In genomic region chr9:120869432-120870081, GRCm38 (mm10) we compare ENCODE assay signal across 8 mouse cellular contexts. TPM values are rescaled to one million over a fixed set of nuclear protein-coding genes. Genes with fewer than 3 reads are reported as not detected.
A peak's percentile ranks its signal among the peaks of the same experiment; 100 is the strongest.
DNase-seq lines count a peak whose midpoint lies in the region; ATAC-seq lines count a peak whose summit lies in the region.
"Had no signal": no experiment of that assay in that cellular context is flagged by ENCODE, and none has a peak within 500 bp of the region (broad histone marks: within the 10 kb centered on the region; RNA-seq: fewer than 3 reads in every experiment).

No protein-coding gene starts in this region.

- intact Hi-C loops in heart, postnatal 36 days (cut with DNase I), result loop anchor here (5.0 kb wide), 1 partner anchor 63 kb away; no protein-coding TSS in a partner anchor

- WGBS in embryonic facial prominence, embryonic 11.5 days, result 44% methylated on average over 19 of the region's 19 CpGs
- WGBS in neural tube, embryonic 13.5 days, result 14% methylated on average over 19 of the region's 19 CpGs

- no peaks in the 10 kb centered on the region for H3K36me3 ChIP-seq in embryonic facial prominence, embryonic 11.5 days (replicated peaks; ENCODE audit: control insufficient read depth, insufficient read depth, low read depth, low read length)
- H3K36me3 ChIP-seq in neural tube, embryonic 13.5 days, result no peaks in the 10 kb centered on the region
- H3K36me3 ChIP-seq: liver, embryonic 13.5 days had no signal

- H3K4me3 ChIP-seq in embryonic facial prominence, embryonic 11.5 days (ENCODE audit: low read depth, low read length), result no peak overlapping the region
- no peak overlapping the region for H3K4me3 ChIP-seq in neural tube, embryonic 13.5 days
- H3K4me3 ChIP-seq: liver, embryonic 13.5 days had no signal

- no peak for ATAC-seq in embryonic facial prominence, embryonic 11.5 days (replicated peaks; ENCODE audit: insufficient number of reproducible peaks, low FRiP score, low TSS enrichment, low read depth)
- peak; percentile 64; the same call in 1 of the 2 replicates for ATAC-seq in neural tube, embryonic 13.5 days (ENCODE audit: low read depth)

- no peak overlapping the region for H3K27ac ChIP-seq in embryonic facial prominence, embryonic 11.5 days (replicated peaks; ENCODE audit: low read depth, low read length)
- H3K27ac ChIP-seq in neural tube, embryonic 13.5 days (replicated peaks), result peak overlapping the region; percentile 64
- H3K27ac ChIP-seq: liver, embryonic 13.5 days had no signal

- no peaks in the 10 kb centered on the region for H3K27me3 ChIP-seq in embryonic facial prominence, embryonic 11.5 days (ENCODE audit: control insufficient read depth, insufficient read depth, low read length)
- H3K27me3 ChIP-seq in neural tube, embryonic 13.5 days, result no peaks in the 10 kb centered on the region
- H3K27me3 ChIP-seq: liver, embryonic 13.5 days had no signal

- H3K9ac ChIP-seq in embryonic facial prominence, embryonic 11.5 days (replicated peaks; ENCODE audit: low read length), result no peak overlapping the region; the same call in 1 of the 2 replicates
- peak overlapping the region; percentile 38; the same call in 1 of the 2 replicates for H3K9ac ChIP-seq in neural tube, embryonic 13.5 days
- H3K9ac ChIP-seq: liver, embryonic 13.5 days had no signal

- no peaks in the 10 kb centered on the region for H3K9me3 ChIP-seq in embryonic facial prominence, embryonic 11.5 days (replicated peaks; ENCODE audit: control insufficient read depth, low read length)
- no peaks in the 10 kb centered on the region for H3K9me3 ChIP-seq in neural tube, embryonic 13.5 days
- H3K9me3 ChIP-seq: liver, embryonic 13.5 days had no signal

- DNase-seq in cerebellum, adult 9-10 months, result peak; percentile 76
- DNase-seq in embryonic facial prominence, embryonic 11.5 days (ENCODE audit: low spot score), result peak; percentile 51
- DNase-seq in heart, postnatal 36 days, result peak; percentile 16 to 33
- peak; percentile 66 to 74 for DNase-seq in layer of hippocampus, adult 8-10 months (ENCODE audit: low spot score in 2 of 2)
- no peak for DNase-seq in Muller cell, postnatal 12 days (ENCODE audit: inconsistent ontology term)
- no peak for DNase-seq in ovary, postnatal 36 days (ENCODE audit: low spot score)
- DNase-seq: liver, embryonic 13.5 days had no signal

- H3K4me2 ChIP-seq in embryonic facial prominence, embryonic 11.5 days (ENCODE audit: low read depth, low read length), result no peak overlapping the region
- peak overlapping the region; percentile 40 for H3K4me2 ChIP-seq in neural tube, embryonic 13.5 days
- H3K4me2 ChIP-seq: liver, embryonic 13.5 days had no signal

- no peaks in the 10 kb centered on the region for H3K4me1 ChIP-seq in embryonic facial prominence, embryonic 11.5 days (ENCODE audit: control insufficient read depth, insufficient read depth, low read length)
- peaks cover 59% of the 10 kb centered on the region for H3K4me1 ChIP-seq in neural tube, embryonic 13.5 days (replicated peaks)
- H3K4me1 ChIP-seq: liver, embryonic 13.5 days had no signal

RNA-seq across cellular contexts. Expression of gene Ctnnb1, which starts 59.5 kb away (rescaled TPM):
- 933 and 966 TPM in 2 replicates for polyA plus RNA-seq in embryonic facial prominence, embryonic 11.5 days (2014; fragmentation: Nextera tagmentation; extraction: Ambion mirVana)
- 100 to 1,000 TPM; 454 to 475 TPM for total RNA-seq in heart, postnatal 36 days (2021)
- total RNA-seq in layer of hippocampus, adult 8-10 months (2022), result 100 to 1,000 TPM; 528 to 559 (median 551) TPM
- polyA plus RNA-seq in neural tube, embryonic 13.5 days (2015; fragmentation: Nextera tagmentation; extraction: Ambion mirVana), result 377 and 458 TPM in 2 replicates

Comparison
In these comparisons a context has a peak if more than half of its experiments do, and no peak if none do; other contexts are left out.
1. DNase-seq: peak in cerebellum, adult 9-10 months (single experiment), embryonic facial prominence, embryonic 11.5 days (single experiment), heart, postnatal 36 days (2 of 2) and layer of hippocampus, adult 8-10 months (2 of 2); none in Muller cell, postnatal 12 days (single experiment) and ovary, postnatal 36 days (single experiment).